In the genomic region with DNA sequence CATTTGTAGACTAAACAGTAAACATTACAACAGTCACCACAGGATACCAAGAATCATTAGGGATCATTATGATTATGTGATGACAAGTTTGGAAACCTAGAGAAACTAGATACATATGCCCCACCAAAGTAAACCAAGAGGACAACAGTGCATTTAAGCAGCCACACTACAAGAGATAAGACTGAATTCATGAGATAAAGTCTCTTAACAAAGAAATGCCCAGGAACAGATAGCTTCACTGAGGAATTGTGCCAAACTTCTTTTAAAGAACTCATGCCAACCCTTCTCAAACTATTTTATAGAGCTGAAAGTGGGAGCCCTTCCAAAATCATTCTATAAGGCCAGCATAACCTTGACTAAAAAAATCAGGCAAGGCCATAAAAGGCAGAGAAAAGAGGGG, we compare ENCODE assay signal across 28 mouse cellular contexts.
"Had no signal": no experiment of that assay in that cellular context is flagged by ENCODE, and none has a peak within 500 bp of the region (broad histone marks: within the 10 kb centered on the region; RNA-seq: fewer than 3 reads in every experiment).

No protein-coding gene starts in this region.

- H3K4me1 ChIP-seq: embryonic facial prominence, embryonic 10.5 days; embryonic facial prominence, embryonic 12.5 days; embryonic facial prominence, embryonic 13.5 days; embryonic facial prominence, embryonic 15.5 days; forebrain, embryonic 10.5 days; forebrain, embryonic 12.5 days; forebrain, embryonic 13.5 days; forebrain, embryonic 15.5 days had no signal

- H3K9me3 ChIP-seq: embryonic facial prominence, embryonic 10.5 days; embryonic facial prominence, embryonic 12.5 days; embryonic facial prominence, embryonic 13.5 days; embryonic facial prominence, embryonic 15.5 days; forebrain, embryonic 10.5 days; forebrain, embryonic 12.5 days; forebrain, embryonic 13.5 days; forebrain, embryonic 15.5 days had no signal

- H3K27ac ChIP-seq: embryonic facial prominence, embryonic 10.5 days; embryonic facial prominence, embryonic 12.5 days; embryonic facial prominence, embryonic 13.5 days; embryonic facial prominence, embryonic 15.5 days; forebrain, embryonic 10.5 days; forebrain, embryonic 12.5 days; forebrain, embryonic 13.5 days; forebrain, embryonic 15.5 days; gastrocnemius, adult 2 months; heart, adult 2 months had no signal

- ATAC-seq: forebrain, embryonic 13.5 days; forebrain, embryonic 14.5 days; forebrain, embryonic 15.5 days; forebrain, embryonic 16.5 days; forebrain, postnatal 0 days had no signal

- H3K9ac ChIP-seq: embryonic facial prominence, embryonic 12.5 days; embryonic facial prominence, embryonic 13.5 days; embryonic facial prominence, embryonic 15.5 days; forebrain, embryonic 12.5 days; forebrain, embryonic 13.5 days; forebrain, embryonic 15.5 days; forebrain, postnatal 0 days had no signal

- H3K27me3 ChIP-seq: embryonic facial prominence, embryonic 12.5 days; embryonic facial prominence, embryonic 13.5 days; embryonic facial prominence, embryonic 15.5 days; forebrain, embryonic 12.5 days; forebrain, embryonic 13.5 days; forebrain, embryonic 15.5 days had no signal

- H3K36me3 ChIP-seq: embryonic facial prominence, embryonic 10.5 days; embryonic facial prominence, embryonic 12.5 days; embryonic facial prominence, embryonic 13.5 days; embryonic facial prominence, embryonic 15.5 days; forebrain, embryonic 10.5 days; forebrain, embryonic 12.5 days; forebrain, embryonic 15.5 days had no signal

- H3K4me2 ChIP-seq: embryonic facial prominence, embryonic 12.5 days; embryonic facial prominence, embryonic 13.5 days; embryonic facial prominence, embryonic 15.5 days; forebrain, embryonic 12.5 days; forebrain, embryonic 13.5 days; forebrain, embryonic 15.5 days had no signal

- DNase-seq: cerebellum, adult 8-10 months; cerebellum, adult 9-10 months; cerebellum, adult 9-11 months; cerebellum, postnatal 10 days; cerebellum, postnatal 14 days; cerebellum, postnatal 25 days; cerebellum, postnatal 36 days; embryo, embryonic 11 days; forebrain, postnatal 0 days; gastrocnemius, adult 2 months; gastrocnemius, postnatal 10 days; gastrocnemius, postnatal 14 days; gastrocnemius, postnatal 25 days; gastrocnemius, postnatal 36 days; heart, adult 11 months; heart, adult 18-20 months; heart, adult 2 months had no signal

- H3K4me3 ChIP-seq: embryonic facial prominence, embryonic 10.5 days; embryonic facial prominence, embryonic 12.5 days; embryonic facial prominence, embryonic 13.5 days; embryonic facial prominence, embryonic 15.5 days; erythroblast, embryonic 14.5 days; forebrain, embryonic 10.5 days; forebrain, embryonic 12.5 days; forebrain, embryonic 13.5 days; forebrain, embryonic 15.5 days; gastrocnemius, adult 2 months; heart, adult 2 months had no signal
